Mouse (Mus musculus) right cerebral cortex, postnatal 25 days (tissue): ENCODE data around the gene Cd46.
A peak's percentile ranks its signal among the peaks of the same experiment; 100 is the strongest.

Experiments
- DNase-seq: peaks from one replicate; pipeline ENCODE4 v3.0.0; 2022

Cd46 gene

DNA sequence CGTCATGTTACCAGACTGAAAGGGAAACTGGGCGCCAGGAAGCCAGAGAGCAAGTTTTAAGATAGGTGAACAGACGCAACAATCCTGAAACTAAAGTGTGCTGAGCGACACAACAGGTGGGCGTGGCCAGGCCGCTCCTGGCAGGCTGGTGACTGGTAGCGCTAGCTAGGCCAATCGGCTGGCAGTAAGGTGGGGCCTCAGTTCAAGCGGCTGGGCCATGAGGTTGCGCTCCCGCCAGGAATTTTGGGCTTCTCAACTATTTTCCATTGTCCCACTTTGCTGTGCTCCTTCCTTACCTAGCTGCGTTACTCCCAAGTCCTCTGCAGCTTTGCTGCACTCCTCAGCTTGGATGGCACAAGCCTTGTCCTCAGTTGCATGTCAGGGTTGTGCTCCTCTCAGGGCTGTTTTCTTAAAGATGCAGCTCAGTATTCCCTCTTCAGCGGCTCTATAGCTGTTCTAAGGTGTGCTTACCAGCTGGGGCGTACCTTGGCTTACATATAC, at the start of gene Cd46:
Gene Cd46, minus strand, starts transcription at position 30 of the 501 bp plus-strand sequence.
- no peak for DNase-seq

DNA sequence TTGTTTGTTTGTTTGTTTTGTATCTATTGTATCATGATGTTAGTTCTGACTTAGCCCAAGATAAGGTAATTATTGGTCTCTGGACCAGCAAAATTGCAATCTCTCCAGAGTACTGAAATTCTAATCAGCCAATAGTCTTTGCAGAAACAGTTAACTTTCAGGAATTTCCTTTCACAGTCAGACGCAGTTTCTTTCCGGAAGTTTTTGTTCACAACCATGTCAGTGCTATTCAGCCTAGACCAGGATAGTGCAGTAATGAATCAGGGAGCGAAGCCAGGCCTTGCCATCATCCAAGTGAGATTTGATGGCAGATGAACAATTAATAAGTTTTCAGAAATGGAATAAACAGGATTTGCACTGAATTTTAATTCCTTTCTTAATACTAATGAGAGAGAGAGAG, 40.0 kb upstream of the Cd46 start:
- DNase-seq: no peak

DNA sequence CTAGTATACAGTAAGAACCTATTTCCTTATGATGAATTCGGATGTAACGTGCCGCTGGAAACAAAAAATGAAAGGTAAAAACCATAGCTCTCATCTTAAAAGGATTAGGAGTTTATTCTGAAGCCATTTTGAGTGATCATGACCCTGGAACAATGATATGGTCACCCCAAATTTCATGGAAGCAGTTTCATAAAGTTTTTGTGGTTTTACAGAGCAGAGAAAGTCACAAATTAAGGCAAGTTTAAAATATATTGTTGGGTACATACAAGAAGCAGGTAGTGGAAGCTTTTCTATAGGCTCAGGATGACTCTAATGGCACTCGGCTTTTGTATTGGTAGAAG, 39.6 kb upstream of the Cd46 start:
- DNase-seq: no peak

DNA sequence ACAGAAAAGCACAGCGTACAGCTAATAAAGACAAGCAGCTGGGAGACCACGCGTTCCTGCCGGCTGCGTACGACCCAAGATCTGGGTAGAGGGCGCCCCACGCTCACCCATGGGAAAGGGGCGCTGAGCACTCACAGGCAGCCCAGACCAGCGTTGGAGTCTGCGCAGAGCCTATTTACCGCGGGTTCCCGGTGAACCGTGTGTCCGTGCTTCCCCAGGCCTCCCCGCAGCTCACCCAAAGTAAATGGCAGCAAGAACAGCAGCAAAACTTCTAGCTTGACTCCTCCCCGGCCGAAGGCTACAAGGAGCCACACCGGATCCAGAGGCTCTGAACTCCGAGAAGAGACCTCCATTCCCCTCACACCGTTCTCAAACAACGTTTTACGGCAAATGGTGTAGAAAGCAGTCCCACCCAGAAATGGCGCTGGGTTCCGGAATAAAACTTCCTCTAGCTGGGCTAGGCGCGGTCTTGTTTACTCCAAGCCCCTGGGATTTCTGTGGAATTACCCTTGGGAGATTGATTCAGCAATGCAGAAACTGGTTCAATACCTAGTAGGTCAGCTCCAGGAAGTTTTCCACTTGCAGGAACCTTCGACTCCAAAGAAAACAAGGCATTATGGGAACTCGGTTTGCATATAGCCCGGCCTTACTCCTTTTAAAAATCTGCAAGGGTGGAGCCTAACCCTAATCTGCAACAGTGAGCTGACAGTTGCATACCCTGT, 39.1 kb upstream of the Cd46 start, which contains the start of gene Cr1l:
Gene Cr1l, minus strand, starts transcription at position 634 of the 722 bp plus-strand sequence.
- DNase-seq: peak; percentile 87

DNA sequence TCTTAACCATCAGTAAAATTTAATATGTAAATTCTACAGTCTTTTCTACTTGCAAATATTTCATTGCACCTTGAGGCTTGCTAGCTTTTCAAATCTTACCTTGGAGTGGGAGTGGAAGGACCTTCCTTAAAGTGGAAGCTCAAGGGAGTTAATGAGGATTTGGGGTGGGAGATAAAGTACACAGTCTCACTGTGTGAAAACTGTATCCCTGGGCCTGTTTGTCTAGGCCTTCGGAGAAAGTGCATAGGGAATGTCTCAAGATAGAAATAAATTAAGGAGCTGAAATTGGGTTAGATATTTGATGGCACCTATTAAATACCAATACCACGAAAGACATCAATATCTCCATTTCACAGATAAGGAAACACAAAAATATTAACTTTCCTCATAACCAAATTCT, 38.4 kb upstream of the Cd46 start:
- DNase-seq: no peak

DNA sequence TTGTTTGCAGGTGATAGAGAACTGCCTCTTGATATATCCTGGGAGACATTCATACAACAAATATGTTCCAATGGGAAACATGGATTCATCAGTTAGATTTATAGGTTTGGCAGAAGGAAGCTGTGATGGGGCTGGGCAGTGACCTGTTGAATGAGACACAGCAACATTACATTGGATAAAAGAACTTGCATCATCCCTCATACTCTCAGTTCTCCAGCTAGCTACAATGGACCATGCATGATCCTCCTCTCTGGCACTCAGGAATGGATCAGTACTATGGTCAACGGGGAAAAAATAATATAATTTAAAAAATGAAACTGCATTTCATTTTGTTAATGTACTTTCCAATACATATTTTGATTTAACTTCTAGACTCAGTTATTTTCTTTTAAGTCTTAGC, 37.8 kb upstream of the Cd46 start:
- no peak for DNase-seq

DNA sequence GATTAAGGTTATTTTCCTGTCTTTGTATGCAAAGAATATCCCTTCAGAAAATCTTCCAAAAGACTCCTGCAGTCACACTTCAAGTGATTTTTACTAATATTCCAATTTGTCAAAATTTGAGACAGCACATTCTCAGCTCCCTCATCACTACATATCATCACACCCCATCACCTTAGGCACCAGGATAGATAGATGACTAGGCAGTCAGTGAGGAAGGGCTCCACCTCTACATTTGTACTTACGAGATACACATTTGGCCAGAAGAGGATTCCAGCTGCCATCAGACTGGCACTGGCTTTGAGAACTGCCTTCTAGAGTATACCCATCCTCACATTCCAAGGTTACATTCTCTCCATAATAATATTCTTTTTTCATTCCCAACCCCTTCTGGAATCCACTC, 22.4 kb upstream of the Cd46 start:
- DNase-seq: no peak

DNA sequence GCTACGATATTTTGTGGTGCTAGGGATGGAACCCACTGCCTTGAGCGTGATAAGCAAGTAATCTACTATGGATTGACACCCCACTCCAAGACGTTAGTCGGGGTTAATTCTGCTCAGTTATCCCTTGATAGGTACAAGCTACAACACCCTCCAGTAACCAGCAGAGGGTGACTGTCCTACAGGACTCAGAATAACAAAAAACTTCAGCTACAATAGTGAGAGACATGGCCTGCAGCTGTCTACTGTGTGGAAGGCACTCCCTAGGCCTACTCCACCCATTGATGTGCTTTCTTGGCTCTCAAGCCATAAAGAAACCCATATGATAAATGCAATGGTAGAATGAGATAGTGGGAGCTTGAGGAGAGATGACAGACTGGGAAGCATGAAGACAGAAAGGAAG, 21.6 kb upstream of the Cd46 start:
- DNase-seq: no peak

DNA sequence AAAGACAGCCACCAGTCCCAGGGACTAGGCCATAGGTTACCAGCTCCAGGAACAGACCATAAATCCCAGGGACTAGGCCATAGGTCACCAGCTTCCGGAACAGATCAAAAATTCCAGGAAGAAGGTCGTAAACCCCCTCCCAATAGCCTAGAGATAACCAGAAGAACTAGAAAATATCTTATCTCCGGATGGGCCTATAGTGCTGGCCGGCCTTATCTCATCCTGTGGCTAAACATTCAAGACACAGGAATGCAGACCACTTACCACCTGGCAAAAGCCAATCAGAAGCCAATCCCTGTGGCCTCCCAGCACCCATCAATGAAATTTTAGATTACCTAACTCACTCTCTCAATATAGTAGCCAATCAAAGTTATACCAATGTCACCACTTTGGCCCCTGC, 8.6 kb upstream of the Cd46 start:
- DNase-seq: no peak

DNA sequence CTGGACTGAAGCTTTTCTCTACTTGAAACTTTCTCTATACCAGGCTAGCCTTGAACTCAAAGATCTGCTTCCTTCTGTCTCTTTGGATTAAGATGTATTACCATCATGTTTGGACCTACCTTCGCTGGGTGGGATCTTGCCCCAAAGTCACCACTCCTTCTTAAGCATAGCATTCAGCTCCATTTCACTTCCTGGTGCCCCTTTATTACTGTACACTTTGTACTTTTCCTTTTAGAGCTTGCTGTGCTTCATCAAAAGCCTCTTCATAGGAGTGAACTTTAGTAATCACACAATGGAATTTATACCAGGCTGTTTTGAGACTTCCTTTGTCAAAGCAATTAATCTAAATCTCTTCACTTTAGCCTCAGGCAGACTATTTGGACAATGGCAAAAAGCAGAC, 6.0 kb upstream of the Cd46 start:
- no peak for DNase-seq

DNA sequence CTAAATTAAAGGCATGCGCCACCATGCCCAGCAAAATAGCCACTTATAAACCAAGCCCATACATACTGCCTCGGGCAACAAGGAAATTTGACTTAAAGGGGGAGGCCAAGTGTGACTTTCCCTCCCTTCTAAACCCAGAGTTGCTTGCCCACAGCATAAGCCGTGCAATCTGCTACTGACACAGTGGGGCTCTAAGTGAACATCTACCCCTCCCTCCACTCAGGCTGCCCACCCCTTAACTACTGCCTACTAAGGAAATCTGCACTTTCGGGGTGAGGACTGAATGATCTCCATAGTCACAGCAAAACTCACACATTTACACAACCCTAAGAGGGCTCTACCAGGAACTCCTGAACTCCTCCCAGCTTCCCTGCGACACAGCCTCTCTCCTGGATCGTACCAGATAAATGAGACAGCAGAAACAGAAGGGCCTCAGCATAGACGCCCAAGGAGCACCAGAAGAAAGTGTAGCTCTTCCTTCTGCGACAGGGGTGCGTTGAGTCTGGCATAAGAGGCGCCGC, 290 bp downstream of the Cd46 start:
- no peak for DNase-seq

DNA sequence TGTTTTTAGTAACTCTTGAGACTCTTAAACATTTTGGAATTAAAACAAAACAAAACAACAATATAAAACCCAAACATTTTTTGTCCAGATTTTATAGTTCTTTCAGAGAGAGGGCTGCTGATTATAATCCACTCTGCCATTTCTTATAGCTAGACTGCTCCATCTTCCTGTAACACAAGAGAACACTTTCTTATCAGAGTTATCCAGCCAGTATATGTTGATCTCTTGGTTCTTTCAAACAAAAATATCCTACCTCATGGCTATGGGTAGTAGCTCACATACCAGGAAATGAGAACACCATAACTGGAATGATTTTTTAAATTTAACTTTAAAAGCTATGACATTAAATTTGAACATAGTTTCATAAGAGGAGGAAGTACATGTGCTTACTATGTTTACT, 9.9 kb downstream of the Cd46 start:
- no peak for DNase-seq

DNA sequence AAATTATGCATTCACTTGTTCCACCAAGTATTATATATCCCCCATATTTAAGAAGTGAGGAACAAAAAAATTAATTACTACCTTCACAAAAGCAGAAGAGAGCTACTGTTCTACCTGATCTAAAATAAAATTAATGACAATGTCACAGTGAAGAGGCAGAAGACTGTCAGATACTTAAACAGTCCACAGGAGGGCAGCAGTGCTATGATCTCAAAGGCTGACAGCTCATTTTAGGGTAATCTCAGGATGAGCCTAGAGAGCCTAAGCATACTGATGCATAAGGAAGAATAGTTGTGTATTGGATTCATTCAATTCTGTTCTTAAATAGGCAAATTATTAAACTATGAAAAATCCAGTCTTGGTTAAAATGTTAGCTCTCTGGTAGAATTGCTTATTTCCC, 51.6 kb downstream of the Cd46 start:
- no peak for DNase-seq

DNA sequence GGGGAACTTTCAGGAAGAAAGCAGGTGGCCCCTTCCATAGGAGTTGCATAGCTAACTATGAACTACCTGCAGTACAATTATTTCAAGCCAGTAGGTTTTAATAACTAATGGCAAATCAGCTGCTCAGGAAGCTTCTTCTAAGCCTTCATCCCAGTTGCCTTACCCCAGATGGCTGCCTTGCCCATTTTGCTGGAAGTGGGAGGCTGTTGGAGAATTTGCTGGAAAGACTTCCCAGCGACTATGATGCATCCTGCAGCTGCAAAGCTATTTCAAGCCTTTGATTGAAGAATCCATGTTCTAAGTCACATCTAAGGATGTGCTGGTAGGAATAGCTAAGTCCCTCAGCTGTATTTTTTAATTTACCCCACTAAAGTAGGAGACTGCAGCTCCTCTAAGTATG, 53.7 kb downstream of the Cd46 start:
- DNase-seq: no peak

DNA sequence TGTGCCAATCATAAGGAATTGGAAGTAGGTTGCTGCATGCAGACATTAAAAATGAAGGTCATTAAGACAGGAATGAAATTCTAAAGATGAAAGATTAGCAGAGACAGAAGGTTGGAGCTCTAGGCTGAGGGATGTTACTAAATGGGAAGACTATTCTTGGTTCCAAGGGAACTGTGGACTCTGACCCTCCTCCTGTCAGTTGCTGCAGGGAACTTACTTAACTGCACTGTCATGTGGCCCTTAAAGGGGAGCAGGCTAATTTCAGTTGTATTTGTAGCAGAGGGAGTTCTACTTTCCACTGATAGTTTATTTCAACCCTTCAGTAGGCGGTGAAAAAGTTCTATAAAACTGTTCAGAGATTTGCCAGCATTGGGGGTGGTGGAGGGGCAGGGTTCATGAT, 54.1 kb downstream of the Cd46 start:
- no peak for DNase-seq

DNA sequence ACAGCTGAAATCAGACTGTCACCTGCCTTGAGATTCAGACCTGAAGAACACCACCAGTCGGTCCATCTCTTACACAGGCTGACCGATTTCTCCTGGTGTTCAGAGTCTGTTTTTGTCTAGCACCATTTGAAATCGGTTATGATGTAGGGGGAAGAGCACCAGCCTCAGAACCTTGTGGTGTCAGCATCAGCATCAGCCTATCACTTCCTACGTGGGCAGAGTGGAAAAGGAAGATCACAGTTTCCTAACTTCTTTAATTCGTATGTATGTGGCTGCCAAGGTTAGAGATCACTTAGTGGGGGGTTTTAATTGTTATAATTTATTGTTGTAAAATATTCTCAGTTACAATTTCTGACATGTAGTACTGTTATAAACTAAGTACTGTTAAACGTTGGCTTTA, 54.6 kb downstream of the Cd46 start:
- no peak for DNase-seq

DNA sequence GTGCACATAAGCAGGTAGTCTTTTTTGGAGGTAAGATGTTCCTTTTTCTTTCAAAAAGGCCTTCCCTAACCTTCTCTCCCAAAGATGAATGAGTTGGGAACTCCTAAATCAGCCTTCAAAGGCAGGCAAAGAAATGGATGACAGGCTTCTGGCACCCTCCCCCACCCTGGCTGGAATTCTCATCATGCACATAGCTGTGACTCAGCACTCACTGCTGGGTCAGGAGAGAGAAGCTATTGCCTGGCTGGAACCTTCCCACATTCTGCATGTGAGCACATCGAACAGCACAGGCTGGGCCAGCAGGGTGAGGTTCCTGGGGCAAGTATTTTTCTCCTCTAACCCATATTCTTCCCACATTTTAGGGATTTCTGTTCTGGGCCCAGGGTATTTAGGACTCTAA, 58.1 kb downstream of the Cd46 start:
- no peak for DNase-seq

DNA sequence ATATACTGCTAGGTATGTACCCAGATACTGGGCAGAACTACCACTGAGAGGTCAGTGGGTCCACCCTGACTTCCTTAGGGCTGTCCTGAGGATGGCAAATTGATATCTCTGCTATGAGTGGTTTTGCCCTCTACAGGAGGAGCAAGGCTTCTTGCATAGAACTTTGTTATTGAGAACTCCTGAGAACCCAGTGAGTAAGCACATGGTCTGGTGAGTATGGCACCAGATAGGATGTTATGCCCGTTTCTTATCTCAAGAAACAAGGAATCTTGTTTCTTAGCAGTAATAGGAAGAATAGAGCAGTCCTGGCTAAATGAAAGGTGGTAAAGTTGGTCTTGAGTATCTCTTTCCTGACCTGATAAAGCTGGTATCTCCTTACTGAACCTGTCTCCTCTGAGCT, 59.3 kb downstream of the Cd46 start:
- no peak for DNase-seq

DNA sequence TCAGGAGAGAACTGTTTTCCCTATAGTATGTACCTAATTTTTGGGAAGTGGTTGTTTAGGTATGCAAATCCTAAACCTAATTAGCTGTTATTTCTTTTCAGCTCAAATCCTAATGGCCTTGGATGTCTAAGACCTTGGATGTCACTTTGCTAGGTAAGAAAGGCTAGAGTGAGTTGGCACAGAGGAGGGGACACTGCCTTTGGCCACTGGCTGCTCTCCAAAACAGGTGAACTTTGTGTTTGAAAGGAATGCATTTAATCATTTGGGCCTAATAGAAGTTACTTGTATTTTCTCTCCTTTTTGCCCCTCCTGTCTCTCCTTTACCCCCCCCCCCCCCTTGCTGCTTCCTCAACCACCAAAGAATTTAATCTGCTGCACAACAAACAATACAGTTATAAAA, 60.3 kb downstream of the Cd46 start:
- no peak for DNase-seq

DNA sequence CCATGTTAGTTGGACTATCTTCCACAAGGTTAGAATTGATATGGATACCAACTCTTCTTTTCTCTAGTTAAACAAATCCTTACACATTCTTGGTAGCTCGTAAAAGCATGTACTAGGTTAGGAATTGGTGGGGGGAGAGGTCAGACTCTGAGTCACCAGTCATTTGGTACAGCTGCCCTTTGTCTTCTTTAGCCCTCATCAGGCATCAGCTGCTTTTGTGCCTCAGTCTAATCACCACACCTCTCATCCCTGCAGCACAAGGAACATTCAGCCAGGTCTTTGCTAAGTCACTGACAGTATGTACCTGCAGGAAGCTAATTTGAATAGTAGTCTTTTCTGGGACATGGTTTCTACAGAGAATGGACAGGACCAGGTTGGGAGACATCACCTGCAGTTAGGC, 64.5 kb downstream of the Cd46 start:
- DNase-seq: no peak

DNA sequence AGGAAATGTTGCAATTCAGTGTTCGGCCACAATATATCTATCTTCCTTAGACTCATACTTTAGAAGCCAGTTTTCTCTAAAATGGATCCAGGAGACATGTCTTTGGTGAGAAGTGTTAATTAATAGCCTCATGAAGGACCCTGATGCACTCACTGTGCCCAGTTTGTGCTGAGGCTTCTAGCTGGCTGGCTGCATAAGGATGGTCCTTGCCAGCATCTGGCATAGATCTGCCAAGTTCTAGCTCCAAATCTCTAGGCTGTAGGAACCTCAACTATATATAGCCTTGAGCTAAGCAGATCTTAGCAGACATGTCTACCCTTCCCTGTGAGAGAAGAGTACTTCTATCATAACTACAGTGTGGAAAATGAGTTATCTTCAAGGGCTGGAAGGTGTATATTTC, 68.2 kb downstream of the Cd46 start:
- DNase-seq: no peak

DNA sequence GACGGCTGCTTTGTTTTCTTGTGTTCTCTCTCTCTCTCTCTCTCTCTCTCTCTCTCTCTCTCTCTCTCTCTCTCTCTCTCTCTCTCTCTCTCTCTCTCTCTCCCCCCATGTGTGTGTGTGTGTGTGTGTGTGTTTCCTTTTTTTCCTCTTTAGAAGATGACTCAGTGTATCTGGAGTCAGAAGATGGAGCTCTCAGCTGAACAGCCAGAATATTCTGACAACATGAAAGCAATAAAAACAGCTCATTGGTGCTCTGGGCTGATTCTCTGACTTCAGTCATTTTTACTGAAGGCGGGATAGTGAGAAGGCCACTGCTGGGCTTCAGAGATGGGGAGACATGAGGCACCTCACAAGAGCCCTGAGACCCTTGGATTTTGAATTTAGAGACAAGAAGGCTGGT, 70.2 kb downstream of the Cd46 start:
- no peak for DNase-seq

DNA sequence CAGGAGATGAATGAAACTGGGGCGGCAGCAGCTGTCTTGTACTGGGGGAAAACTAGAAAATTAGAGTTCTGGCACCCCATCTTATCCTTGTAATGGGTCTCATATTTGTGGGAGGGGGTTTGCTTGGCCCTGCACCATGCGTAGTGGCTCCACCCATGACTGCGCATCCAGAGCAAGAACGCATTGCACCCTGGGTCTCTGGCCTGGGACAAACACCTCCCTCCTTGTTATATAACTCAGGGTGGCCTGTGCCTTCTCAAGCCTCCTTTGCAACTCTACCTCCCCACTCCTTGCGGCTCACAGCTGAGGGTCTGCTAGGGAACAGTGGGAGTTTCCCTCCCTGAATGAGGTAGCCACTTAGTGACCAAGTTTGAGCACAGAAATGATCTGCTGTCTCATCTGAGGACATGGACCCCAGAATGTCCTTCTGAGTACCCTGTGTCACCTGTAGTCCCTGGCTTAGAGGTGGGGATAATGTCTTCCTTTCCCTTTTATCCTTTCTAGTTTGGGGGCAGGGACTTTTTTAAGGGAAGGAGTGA, 72.9 kb downstream of the Cd46 start:
- no peak for DNase-seq

DNA sequence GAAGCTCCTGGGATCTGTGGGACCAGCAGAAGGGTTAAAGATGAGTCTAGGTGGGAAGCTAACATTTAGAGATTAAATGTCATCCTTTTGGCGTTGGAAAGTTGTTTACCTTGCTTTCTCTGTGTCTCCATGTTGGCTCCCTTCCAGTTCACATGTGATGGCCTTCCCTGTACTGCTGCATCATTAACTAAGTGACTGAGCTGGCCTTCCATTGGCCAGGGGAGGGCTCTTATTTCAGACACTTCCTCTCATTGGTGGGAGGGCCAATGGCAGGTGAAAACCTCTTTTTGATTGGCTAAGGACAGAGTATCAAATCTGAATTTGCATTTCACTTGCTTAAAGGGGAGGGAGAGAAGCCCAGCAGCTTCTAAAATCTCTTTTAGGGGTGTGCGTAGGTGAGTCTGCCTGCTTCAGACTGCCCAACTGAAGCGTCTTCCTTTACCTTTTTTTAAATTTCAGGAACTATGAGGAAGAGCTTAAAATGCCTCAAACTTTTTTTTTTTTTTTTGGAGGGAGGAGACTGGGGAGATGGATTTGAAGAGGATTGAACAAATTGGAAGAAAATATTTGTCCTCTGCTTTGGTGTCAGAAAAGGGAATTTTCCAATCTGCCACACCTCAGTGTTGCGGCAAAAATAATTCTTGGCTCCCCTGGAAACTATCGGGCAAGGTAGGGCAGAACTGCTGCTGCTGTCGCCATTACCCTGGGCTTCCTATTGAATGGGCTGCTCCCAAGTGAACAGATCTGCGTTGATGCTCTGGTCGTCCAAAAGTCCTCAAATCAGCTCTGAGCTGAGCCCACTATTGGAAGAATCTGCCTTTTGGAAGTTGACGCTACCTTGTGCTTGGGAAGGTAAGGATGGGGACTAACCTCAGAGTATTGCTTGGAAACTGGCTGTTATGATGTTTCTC, 73.7 kb downstream of the Cd46 start:
- DNase-seq: peak; percentile 90
